Mouse (Mus musculus): ENCODE results near the gene Lpcat3.

GRCm38 (mm10) chr6:124744755-124745321 is 82.0 kb downstream of the Lpcat3 start:
- no peak for TF ChIP-seq CTCF (conservative IDR thresholded peaks at IDR 0.05; ENCODE audit: insufficient read depth, insufficient read length, low read depth, low read length)
- TF ChIP-seq POLR2A (IDR thresholded peaks at IDR 0.05; ENCODE audit: low read depth, low read length) = no peak

Measured in kidney, adult 2 months (tissue).